Mouse (Mus musculus): ENCODE data around the gene Tcerg1l. TPM values are rescaled to one million over a fixed set of nuclear protein-coding genes. Genes with fewer than 3 reads are reported as not detected.

Tcerg1l gene
- polyA plus RNA-seq, 1 experiment from 2014 or later = 0.10 TPM

- ATAC-seq (replicated peaks; ENCODE audit: insufficient number of reproducible peaks, insufficient read depth, low FRiP score, low read depth) = no peak
- H3K4me1 ChIP-seq (replicated peaks) = no peaks in the 10 kb centered on the region
- H3K27me3 ChIP-seq = no peaks in the 10 kb centered on the region
- no peak overlapping the region for H3K27ac ChIP-seq
- H3K4me2 ChIP-seq = no peak overlapping the region
- H3K9ac ChIP-seq = no peak overlapping the region
- no peak overlapping the region for H3K4me3 ChIP-seq
- WGBS = 78% methylated on average over 4 of the region's 4 CpGs
- H3K9me3 ChIP-seq (replicated peaks) = no peaks in the 10 kb centered on the region
- no peaks in the 10 kb centered on the region for H3K36me3 ChIP-seq
Measured at GRCm38 (mm10) chr7:138170389-138170788, 227.1 kb downstream of the Tcerg1l start.

All from heart, embryonic 15.5 days (tissue).